Mouse (Mus musculus) lung, postnatal 10 days (tissue): ENCODE results near the gene Tomm20.
"Not testable (repeated sequence)": the region's sequence is repeated elsewhere in the genome, so short reads cannot be mapped to it uniquely, and the experiment has no call there.

Experiments used
- DNase-seq: peaks from one replicate; pipeline ENCODE4 v3.0.0; 2021

Gene Tomm20

DNA sequence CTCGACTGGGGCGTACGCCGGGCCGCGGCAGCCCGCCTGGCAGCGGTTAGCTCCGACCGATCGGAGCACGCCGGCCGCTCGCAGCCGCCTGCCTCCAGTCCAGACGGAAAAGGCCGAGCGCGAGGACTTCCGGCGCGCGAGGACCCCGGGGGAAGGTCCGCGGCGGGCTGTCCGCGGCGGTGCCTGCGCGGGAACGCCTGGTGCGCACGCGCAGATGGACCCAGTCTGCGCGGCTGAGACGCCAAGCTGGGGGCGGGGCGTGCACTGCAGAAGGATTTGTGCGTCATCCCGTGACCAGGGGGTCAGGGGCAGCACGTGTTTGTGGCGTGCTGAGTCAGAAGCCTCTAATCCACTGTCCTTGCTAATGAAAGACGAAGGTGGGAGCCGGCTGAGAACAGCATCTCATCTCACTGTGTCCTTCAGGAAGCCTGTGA is at the start of gene Tomm20:
Gene Tomm20, minus strand, starts transcription at position 115 of the 434 bp plus-strand sequence.
- peak; percentile 97 for DNase-seq

DNA sequence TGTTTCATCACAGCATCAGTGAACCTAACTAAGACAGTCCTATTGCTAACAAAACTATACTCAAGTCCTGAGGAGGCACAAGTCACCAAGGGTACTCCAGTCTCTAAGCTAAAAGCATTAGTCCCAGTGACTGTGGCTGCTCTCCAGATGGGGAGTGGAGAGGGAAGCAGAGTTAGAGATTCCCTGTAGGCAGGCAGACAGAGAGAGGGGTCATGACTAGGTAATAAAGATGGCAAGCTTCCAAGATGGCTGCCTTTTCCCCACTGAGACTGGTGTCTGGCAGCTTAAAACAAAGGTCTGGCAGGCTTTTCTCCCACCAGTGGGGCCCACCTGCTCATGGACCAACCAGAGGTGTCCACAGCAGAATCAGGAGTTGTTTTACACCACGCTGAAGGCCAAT is 48.9 kb upstream of the Tomm20 start:
- no peak for DNase-seq

DNA sequence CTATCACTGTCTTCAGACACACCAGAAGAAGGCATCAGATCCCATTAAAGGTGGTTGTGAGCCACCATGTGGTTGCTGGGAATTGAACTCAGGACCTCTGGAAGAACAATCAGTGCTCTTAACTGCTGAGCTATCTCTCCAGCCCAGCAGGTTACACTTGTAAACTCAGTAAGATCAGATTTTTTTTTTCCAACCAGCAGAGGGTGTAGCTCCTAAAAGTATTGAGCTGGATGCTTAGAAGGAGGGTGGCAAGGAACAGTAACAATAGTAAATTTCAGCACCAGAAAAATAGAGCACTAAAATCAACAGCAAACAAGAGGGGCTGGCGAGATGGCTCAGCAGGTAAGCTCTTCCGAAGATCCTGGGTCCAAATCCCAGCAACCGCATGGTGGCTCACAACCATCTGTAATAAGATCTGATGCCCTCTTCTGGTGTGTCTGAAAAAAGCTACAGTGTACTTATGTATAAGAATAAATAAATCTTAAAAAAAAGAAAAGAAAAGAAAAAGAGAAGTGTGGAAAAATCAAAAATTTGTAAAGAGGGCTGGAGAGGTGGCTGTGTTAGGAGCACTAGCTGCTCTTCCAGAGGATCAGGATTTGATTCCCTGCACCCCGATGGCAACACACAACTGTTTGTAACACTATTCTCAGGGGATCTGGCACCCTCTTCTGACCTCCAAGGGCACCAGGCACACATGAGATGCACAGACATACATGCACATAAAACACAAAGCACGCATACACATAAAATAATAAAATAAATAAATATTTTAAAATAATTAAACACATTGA is 43.9 kb upstream of the Tomm20 start:
- peak; percentile 32 for DNase-seq

DNA sequence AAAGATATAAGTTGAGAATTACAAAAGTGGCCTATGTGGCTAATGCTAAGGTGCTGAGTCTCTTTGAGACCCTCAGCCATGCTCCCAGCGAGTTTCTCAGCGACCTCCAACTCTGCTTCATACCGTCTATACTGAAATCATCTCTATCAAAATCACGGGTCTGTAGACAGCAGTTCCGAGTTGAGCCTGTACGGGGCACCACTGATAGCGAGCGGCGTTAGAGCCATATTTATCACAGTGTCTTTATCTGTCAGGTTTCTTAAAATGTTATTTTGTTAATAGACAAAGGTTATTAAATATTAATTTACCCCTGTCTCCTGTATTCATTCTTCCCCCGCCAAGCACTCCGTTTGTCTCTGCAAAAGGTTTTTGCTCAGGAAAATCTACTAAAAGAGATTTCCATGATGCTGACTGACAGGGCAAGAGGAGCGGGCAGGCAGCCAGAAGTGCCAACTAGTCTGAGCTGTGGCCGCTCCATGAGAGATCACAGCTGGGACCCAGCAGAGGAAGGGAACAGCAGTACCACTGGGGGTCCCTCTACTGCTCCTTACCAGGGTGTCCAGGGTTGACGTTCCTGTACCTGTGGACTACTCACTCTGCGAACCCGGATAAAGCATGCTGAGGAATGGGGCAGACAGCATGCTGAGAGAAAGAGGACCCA is 42.8 kb upstream of the Tomm20 start:
- DNase-seq: peak; percentile 36

GRCm38 (mm10) chr8:126986495-126986894 is 40.9 kb upstream of the Tomm20 start:
- peak; percentile 87 for DNase-seq

DNA sequence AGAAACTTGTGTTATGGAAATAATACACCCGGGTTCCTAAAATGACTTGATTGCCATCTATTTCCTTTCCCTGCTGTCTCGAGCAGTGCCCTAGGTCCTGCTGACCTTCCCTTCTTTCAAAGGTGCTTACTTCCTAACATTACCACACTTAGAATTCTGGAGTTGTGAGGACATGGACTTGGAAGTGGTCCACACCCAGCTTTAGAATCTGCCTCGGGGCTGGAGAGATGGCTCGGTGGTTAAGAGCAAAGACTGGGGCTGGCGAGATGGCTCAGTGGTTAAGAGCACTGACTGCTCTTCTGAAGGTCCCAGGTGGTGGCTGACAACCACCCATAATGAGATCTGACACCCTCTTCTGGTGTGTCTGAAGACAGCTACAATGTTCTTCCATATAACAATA is 34.4 kb upstream of the Tomm20 start:
- no peak for DNase-seq

DNA sequence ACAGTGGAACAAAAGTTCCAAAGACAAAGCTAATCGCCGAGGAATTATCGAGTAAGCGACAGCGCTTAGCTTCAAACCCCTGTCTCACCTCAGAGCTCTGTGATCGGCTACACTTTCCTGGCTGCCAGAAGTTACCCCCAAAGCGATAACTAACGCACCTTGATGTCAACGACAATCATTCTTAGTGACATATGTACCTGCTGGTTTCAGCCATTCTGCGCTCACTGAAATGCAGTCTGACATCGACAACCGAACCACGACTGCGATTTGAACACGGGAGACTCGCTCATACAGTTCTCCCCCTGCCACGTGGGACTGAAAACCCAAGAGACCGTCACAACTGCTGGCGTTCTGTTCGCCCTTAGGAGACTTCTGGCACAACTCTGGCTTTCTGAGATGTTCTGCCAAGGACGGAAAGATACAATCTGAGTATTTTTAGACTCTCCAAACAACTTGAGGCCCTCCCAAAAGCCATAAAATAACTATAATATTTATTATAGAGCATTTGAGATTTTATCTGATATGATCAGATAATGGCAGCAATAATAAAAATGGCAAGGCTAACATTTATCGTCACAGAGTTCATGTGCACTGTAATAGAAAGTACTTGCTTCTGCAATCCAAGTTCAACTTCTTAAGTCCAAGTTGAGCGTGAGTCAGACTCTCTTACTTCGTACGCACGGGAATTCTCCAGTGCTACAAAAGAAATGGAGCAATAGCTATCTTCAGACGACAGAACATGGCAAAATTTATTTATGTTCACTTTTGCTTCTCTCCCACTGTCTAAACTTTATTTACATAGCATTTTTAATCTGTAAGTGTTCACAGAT is 33.7 kb upstream of the Tomm20 start:
- peak; percentile 32 for DNase-seq

GRCm38 (mm10) chr8:126978535-126978934 is 32.9 kb upstream of the Tomm20 start:
- not testable (repeated sequence) for DNase-seq

DNA sequence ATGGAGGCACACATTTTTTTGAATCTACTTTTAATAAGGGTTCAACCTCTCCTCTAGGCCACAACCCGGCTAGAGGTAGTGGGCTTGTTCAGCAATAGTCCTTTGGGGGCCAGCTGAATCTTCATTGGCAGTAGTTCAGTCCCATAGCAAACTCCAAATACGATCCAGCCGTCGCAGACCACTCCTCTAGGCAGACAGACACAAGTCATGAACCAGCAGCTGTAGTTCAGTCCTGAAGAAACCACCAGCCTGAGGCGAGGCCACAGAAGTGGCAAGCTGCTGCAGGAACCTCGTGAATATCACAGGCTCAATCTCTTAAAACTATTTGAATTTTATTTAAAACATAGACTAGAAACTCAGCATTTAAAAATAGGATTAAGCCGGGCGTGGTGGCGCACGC is 32.4 kb upstream of the Tomm20 start:
- DNase-seq: no peak

DNA sequence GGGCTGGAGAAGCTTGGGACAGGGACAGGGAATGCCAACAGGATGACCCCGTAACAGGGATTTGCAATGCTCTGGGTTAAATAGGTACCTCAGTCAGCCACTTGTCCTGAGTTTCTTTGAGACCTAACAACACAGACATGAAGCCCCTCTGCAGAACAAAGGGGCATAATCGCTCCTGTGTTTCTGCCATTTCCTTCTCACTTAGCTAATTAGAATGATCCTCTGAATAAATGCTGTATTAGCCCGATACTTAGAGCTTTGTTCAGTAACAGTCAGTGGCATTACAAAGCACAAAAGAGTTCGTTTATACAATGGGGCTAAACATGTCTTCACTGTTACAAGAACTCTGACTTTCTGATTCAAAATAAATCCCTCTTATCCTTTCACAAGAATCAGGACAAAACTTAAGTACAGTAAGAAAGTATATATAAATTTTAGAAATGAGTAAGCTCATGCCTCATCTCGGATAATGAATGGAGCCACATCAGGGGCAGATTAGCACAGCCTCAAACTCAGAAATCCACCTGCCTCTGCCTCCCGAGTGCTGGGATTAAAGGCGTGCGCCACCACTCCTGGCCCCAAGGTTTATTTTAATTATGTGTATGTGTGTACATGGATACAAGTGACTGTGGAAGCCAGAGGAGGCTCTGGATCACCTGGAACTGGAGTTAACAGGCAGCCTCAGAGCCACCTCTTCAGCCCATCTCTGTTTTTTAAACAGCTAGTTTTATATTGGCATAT is 31.1 kb upstream of the Tomm20 start:
- DNase-seq: no peak

DNA sequence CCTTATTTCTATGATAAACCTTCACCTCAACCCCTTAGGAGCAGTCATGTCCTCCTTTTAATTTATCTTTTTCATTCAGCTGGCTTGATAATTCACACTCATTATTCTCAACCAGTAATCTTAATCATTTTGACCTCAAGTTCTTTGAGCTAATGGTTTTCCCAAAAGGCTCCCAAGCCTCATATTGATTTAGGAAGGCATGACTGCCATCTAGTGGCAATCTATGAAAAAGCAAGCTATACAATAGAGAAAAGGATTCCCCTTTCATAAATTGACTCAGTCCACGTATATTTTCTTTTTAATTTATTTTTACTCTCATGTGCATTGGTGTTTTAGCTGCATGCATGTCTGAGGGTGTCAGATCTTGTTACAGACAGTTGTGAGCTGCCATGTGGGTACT is 30.1 kb upstream of the Tomm20 start:
- peak; percentile 49 for DNase-seq

DNA sequence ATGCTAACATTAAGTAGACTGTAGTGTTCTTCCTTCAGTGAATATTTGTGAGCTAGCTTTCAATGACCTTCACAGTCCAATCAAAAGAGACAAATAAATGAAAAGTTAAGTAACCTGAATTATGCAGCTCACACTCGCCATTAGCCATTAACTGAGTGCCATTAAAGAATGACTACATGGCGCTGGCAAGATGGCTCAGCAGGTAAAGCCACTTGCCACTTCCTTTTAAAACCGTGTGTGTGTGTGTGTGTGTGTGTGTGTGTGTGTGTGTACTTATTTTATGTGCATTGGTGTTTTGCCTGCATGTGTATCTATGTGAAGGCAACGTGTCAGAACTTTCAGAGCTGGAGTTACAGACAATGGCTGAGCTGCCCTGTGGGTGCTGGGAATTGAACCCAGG is 28.9 kb upstream of the Tomm20 start:
- no peak for DNase-seq

DNA sequence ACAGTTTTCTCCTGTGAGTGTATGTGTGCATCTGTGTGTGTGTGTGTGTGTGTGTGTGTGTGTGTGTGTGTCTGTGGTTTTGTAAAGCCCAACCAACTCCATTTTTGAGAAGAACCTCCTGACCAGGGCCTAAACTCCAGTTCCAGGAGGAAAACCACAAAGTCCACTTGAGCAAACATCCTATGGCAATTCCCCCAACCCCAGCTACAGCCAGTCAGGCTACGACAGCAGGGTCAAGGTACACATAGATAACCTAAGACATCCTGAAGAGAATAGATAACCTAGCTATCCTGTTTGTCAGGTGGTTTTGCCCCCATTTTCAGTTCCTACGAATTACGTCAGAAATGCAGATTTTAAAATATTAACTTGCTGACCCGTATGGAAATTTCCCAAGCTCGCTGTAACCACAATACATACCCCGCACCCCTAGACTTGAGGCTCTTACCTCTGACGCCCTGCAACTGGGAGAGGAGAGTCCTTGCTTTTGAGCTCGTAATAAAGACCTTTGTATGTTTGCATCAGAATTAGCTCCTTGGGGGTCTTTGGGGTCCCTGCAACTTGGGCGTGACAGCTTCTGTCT is 28.1 kb upstream of the Tomm20 start:
- no peak for DNase-seq

DNA sequence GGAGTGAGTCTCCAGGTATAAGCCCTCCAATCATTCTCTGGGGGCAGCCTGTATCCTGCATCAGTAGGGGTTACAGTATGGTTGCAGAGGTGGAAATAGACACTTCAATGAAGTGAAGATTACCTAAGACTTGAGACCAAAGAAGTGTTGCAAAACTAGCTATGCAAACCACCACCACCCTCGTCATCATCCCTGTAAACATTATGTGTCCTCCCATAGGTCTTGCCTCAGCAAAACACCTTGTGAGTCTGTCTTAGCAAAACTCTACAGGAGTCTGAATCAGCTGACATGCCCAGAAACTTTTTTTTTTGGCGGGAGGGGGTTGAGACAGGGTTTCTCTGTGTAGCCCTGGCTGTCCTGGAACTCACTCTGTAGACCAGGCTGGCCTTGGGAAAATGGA is 27.0 kb upstream of the Tomm20 start:
- no peak for DNase-seq

- no peak for DNase-seq
Measured at GRCm38 (mm10) chr8:126972102-126972501, 26.5 kb upstream of the Tomm20 start.

GRCm38 (mm10) chr8:126971314-126971664 is 25.6 kb upstream of the Tomm20 start:
- DNase-seq: no peak

- DNase-seq: peak; percentile 96
Measured at GRCm38 (mm10) chr8:126970579-126971313, 25.1 kb upstream of the Tomm20 start, which contains the start of gene Rbm34. Rbm34 (minus strand) TSS chr8:126971071.

DNA sequence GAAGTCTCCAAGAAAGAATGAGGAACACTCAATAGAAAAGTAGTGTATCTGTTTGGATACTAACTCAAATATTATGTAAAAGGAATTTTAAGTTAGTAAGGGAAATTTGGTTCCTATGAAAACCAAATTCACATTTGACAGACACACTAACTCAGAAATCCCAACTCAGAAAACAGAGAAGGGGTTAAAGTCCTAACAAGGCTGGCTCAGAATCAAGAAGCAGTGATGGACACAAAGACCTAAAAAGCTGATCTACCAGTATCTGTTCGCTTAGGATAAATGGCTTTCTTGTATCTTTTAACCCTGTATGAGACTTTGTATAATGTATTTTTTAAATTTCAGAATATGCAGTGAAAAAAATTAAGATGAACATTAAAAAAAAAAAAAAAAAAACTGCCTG is 23.9 kb upstream of the Tomm20 start:
- no peak for DNase-seq

DNA sequence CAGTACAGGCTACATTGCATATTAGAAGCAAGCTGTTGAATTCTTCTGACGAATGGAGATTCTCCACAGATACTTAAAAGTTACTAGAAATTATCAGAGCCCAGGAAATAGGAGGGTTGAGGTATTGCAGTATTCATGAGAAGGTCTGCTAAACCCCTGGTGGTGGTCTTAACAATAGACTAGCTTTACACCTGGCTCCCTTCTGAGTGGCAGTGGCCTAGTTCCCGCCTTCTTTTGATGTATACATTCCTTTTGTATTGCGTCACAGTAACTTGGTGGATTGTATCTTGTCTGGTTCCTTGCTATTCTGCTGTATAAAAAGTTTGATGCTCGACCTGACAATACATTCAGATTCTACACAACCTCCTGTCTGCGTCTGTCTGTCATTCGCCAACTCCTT is 22.5 kb upstream of the Tomm20 start:
- no peak for DNase-seq

DNA sequence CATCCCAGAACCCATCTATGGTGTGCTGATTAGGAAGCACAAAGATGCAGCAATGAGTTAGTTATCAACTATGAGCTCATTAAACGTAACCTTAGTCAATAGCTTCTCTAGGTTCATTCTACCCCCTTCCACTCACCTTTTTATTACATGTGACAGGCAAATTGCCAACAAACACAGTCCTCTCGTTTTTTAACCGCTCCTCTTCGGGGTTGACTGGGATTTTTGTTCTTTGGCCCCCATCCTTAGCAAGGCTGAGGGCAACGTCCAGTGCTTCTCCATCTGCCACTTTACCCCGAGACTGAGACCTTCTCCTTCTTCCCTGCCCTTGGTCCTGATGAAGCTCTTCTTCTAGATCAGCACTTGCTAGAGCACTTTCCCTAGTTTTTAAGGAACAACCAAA is 19.6 kb upstream of the Tomm20 start:
- no peak for DNase-seq

GRCm38 (mm10) chr8:126962871-126963270 is 17.2 kb upstream of the Tomm20 start:
- DNase-seq: no peak

DNA sequence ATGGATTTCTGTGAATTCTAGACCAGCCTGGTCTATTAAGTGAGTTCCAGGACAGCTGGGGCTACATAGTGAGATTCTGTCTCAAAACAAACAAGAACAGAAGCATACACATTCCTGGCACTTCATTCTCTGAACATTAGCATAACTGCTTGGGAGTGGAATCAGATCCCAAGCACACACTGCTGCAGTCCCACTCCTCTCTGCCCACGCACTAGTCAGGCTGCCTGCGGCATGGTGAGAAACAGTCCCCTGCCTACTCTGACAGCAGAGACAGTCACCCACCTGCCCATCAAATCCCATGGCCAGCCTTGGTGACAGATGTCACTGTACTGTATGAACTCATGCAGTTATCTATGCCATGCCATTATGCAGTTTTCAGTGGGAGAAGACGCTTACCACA is 15.9 kb upstream of the Tomm20 start:
- DNase-seq: no peak
